ENCODE assay signal across 22 mouse cellular contexts in genomic region chr8:108869935-108870334, GRCm38 (mm10).
DNase-seq lines count a peak whose midpoint lies in the region; ATAC-seq and TF ChIP-seq lines count a peak whose summit lies in the region.
"Had no signal": no experiment of that assay in that cellular context is flagged by ENCODE, and none has a peak within 500 bp of the region (broad histone marks: within the 10 kb centered on the region; RNA-seq: fewer than 3 reads in every experiment).

No protein-coding gene starts in this region.

- intact Hi-C loops in heart, adult 2 months (cut with DNase I): no loop called here
- intact Hi-C loops in heart, postnatal 25 days (cut with DNase I): no loop called here

- H3K9ac ChIP-seq in heart, adult 2 months (ENCODE audit: low read depth, low read length): peak overlapping the region; percentile 9; the same call in 1 of the 2 replicates
- H3K9ac ChIP-seq in lung, postnatal 0 days (replicated peaks; ENCODE audit: low read depth): no peak overlapping the region
- H3K9ac ChIP-seq in midbrain, embryonic 13.5 days (replicated peaks): no peak overlapping the region
- H3K9ac ChIP-seq in midbrain, embryonic 14.5 days (replicated peaks; ENCODE audit: low read length): no peak overlapping the region
- H3K9ac ChIP-seq: embryonic facial prominence, embryonic 12.5 days; forebrain, embryonic 13.5 days had no signal

- H3K9me3 ChIP-seq in lung, postnatal 0 days (ENCODE audit: low read length): no peaks in the 10 kb centered on the region
- no peaks in the 10 kb centered on the region for H3K9me3 ChIP-seq in midbrain, embryonic 13.5 days
- H3K9me3 ChIP-seq in midbrain, embryonic 14.5 days (ENCODE audit: control insufficient read depth, low read length): no peaks in the 10 kb centered on the region
- H3K9me3 ChIP-seq: embryonic facial prominence, embryonic 12.5 days; forebrain, embryonic 13.5 days had no signal

- ATAC-seq in lung, postnatal 0 days: peak; percentile 74
- no peak for ATAC-seq in midbrain, embryonic 13.5 days
- no peak for ATAC-seq in midbrain, embryonic 14.5 days (ENCODE audit: low FRiP score, low TSS enrichment)
- ATAC-seq: activated CD4-positive, CD25-positive, alpha-beta regulatory T cell, adult 4 months; CD4-positive, CD25-positive, alpha-beta regulatory T cell, adult 4 months; forebrain, embryonic 13.5 days; Patski had no signal

- peaks cover 14% of the 10 kb centered on the region for H3K4me1 ChIP-seq in heart, adult 2 months (ENCODE audit: control insufficient read depth, insufficient read depth, low read length)
- H3K4me1 ChIP-seq in kidney, adult 2 months (ENCODE audit: control insufficient read depth, insufficient read depth, low read length): no peaks in the 10 kb centered on the region
- peaks cover 19% of the 10 kb centered on the region; the same call in 1 of the 2 replicates for H3K4me1 ChIP-seq in lung, postnatal 0 days (ENCODE audit: insufficient read depth, low read depth, low read length)
- peaks cover 31% of the 10 kb centered on the region for H3K4me1 ChIP-seq in midbrain, embryonic 13.5 days (replicated peaks)
- peaks cover 3% of the 10 kb centered on the region; the same call in 1 of the 2 replicates for H3K4me1 ChIP-seq in midbrain, embryonic 14.5 days (ENCODE audit: control insufficient read depth, insufficient read depth, low read length)
- H3K4me1 ChIP-seq: forebrain, embryonic 13.5 days had no signal

- TF ChIP-seq CTCF in heart, adult 2 months (IDR thresholded peaks at IDR 0.05): no peak
- TF ChIP-seq CTCF in kidney, adult 2 months (conservative IDR thresholded peaks at IDR 0.05; ENCODE audit: insufficient read depth, insufficient read length, low read depth, low read length): no peak
- no peak for TF ChIP-seq CTCF in lung, postnatal 0 days (IDR thresholded peaks at IDR 0.05)

- H3K27ac ChIP-seq in heart, adult 2 months: peak overlapping the region; percentile 28
- H3K27ac ChIP-seq in kidney, adult 2 months (ENCODE audit: insufficient read depth, low read depth, low read length): peak overlapping the region; percentile 42; the same call in 1 of the 2 replicates
- H3K27ac ChIP-seq in lung, postnatal 0 days (ENCODE audit: low read length): 0 out of 2 replicates have a peak overlapping the region, but pooled peaks have one; percentile 51
- peak overlapping the region; percentile 14; the same call in 1 of the 2 replicates for H3K27ac ChIP-seq in midbrain, embryonic 13.5 days
- no peak overlapping the region for H3K27ac ChIP-seq in midbrain, embryonic 14.5 days (replicated peaks; ENCODE audit: low read depth, low read length)
- H3K27ac ChIP-seq: embryonic facial prominence, embryonic 10.5 days; embryonic facial prominence, embryonic 12.5 days; forebrain, embryonic 13.5 days had no signal

- no peak for TF ChIP-seq EP300 in heart, adult 2 months (IDR thresholded peaks at IDR 0.05; ENCODE audit: insufficient read depth, low read depth, low read length)
- peak; percentile 90 for TF ChIP-seq EP300 in lung, postnatal 0 days (IDR thresholded peaks at IDR 0.05)

- 57% methylated on average over 5 of the region's 5 CpGs for WGBS in heart, adult 2 months
- WGBS in kidney, adult 2 months: 56% methylated on average over 5 of the region's 5 CpGs
- 26% methylated on average over 5 of the region's 5 CpGs for WGBS in lung, postnatal 0 days
- 89% methylated on average over 5 of the region's 5 CpGs for WGBS in midbrain, embryonic 13.5 days
- WGBS in midbrain, embryonic 14.5 days: 81% methylated on average over 5 of the region's 5 CpGs

- no peaks in the 10 kb centered on the region for H3K79me2 ChIP-seq in heart, adult 2 months (replicated peaks; ENCODE audit: control insufficient read depth, insufficient read depth, low read length)

- DNase-seq in heart, adult 2 months: no peak
- DNase-seq in heart, postnatal 25 days (ENCODE audit: low spot score): no peak
- DNase-seq in kidney, adult 2 months: no peak
- DNase-seq in kidney, postnatal 25 days: no peak
- DNase-seq in lung, postnatal 0 days (ENCODE audit: low spot score): peak; percentile 54
- no peak for DNase-seq in lung, postnatal 10 days
- DNase-seq in midbrain, embryonic 14.5 days: no peak
- DNase-seq: adrenal gland, adult 8-10 months; B cell, adult 2 months; cerebellum, adult 11-12 months; cerebellum, adult 2 months; cerebellum, adult 9-10 months; cerebellum, postnatal 25 days had no signal

- no peak overlapping the region for H3K4me3 ChIP-seq in heart, adult 2 months
- H3K4me3 ChIP-seq in kidney, adult 2 months (ENCODE audit: insufficient read depth, low read depth, low read length): no peak overlapping the region
- no peak overlapping the region for H3K4me3 ChIP-seq in lung, postnatal 0 days (ENCODE audit: low read depth, low read length)
- H3K4me3 ChIP-seq in midbrain, embryonic 13.5 days (replicated peaks): no peak overlapping the region
- H3K4me3 ChIP-seq in midbrain, embryonic 14.5 days (replicated peaks; ENCODE audit: low read depth, low read length): no peak overlapping the region
- H3K4me3 ChIP-seq: embryonic facial prominence, embryonic 10.5 days; embryonic facial prominence, embryonic 12.5 days; forebrain, embryonic 13.5 days had no signal

- TF ChIP-seq POLR2A in heart, adult 2 months (IDR thresholded peaks at IDR 0.05; ENCODE audit: insufficient read depth, low read depth, low read length): no peak
- TF ChIP-seq POLR2A in kidney, adult 2 months (IDR thresholded peaks at IDR 0.05; ENCODE audit: low read depth, low read length): no peak

- no peak overlapping the region for H3K4me2 ChIP-seq in lung, postnatal 0 days (replicated peaks; ENCODE audit: low read depth, low read length)
- H3K4me2 ChIP-seq in midbrain, embryonic 13.5 days (replicated peaks): no peak overlapping the region
- no peak overlapping the region for H3K4me2 ChIP-seq in midbrain, embryonic 14.5 days (ENCODE audit: low read length)
- H3K4me2 ChIP-seq: embryonic facial prominence, embryonic 12.5 days; forebrain, embryonic 13.5 days had no signal

- H3K27me3 ChIP-seq in heart, adult 2 months (ENCODE audit: control insufficient read depth, insufficient read depth, low read length): no peaks in the 10 kb centered on the region
- no peaks in the 10 kb centered on the region for H3K27me3 ChIP-seq in kidney, adult 2 months (replicated peaks; ENCODE audit: control insufficient read depth, insufficient read depth, low read length)
- no peaks in the 10 kb centered on the region for H3K27me3 ChIP-seq in lung, postnatal 0 days (replicated peaks; ENCODE audit: insufficient read depth, low read length)
- H3K27me3 ChIP-seq in midbrain, embryonic 13.5 days: no peaks in the 10 kb centered on the region
- no peaks in the 10 kb centered on the region for H3K27me3 ChIP-seq in midbrain, embryonic 14.5 days (ENCODE audit: control insufficient read depth, insufficient read depth, low read length)
- H3K27me3 ChIP-seq: CH12.LX; embryonic facial prominence, embryonic 12.5 days; forebrain, embryonic 13.5 days; Patski had no signal

- H3K36me3 ChIP-seq in heart, adult 2 months (ENCODE audit: control insufficient read depth, insufficient read depth, low read length): no peaks in the 10 kb centered on the region
- no peaks in the 10 kb centered on the region for H3K36me3 ChIP-seq in kidney, adult 2 months (ENCODE audit: control insufficient read depth, insufficient read depth, low read length)
- no peaks in the 10 kb centered on the region for H3K36me3 ChIP-seq in lung, postnatal 0 days (ENCODE audit: insufficient read depth, low read length)
- peaks cover 31% of the 10 kb centered on the region for H3K36me3 ChIP-seq in midbrain, embryonic 13.5 days
- H3K36me3 ChIP-seq in midbrain, embryonic 14.5 days (ENCODE audit: control insufficient read depth, insufficient read depth, low read length): peaks cover 14% of the 10 kb centered on the region
- H3K36me3 ChIP-seq: G1E had no signal
